Mouse (Mus musculus) left cerebral cortex, adult 2 months (tissue): Measurements from ENCODE around the gene Homez. TPM values are rescaled to one million over a fixed set of nuclear protein-coding genes. Genes with fewer than 3 reads are reported as not detected.

ENCODE experiments used
- DNase-seq, 2 experiments: peaks; one replicate each; pipeline ENCODE4 v3.0.0; 2021 to 2022; ENCODE audit warnings: low spot score in 2 of 2, mixed read lengths in 1 of 2; ENCODE audit errors: extremely low spot score in 1 of 2
- H3K27ac ChIP-seq: fragments of 200-600 bp; 2 replicates; pipeline ENCODE4 v1.8.1; 2022
- H3K4me3 ChIP-seq: fragments of 200-600 bp; 2 replicates; pipeline ENCODE4 v1.8.1; 2022
- CTCF ChIP-seq: fragments of 200-600 bp; IDR thresholded peaks from 2 replicates; pipeline ENCODE4 v1.8.1; 2022; ENCODE audit warnings: antibody characterized with exemption, mild to moderate bottlenecking, moderate library complexity
- intact Hi-C: fragments of 180-260 bp; cut with DNase I; formaldehyde crosslinking; loops from one replicate; pipeline ENCODE4 v1.15.1; 2025
- total RNA-seq, 2 experiments: library from RNA; stranded (reverse); gene quantifications; 2 replicates each; pipeline ENCODE4 v1.2.3; 2021

The Homez gene
- total RNA-seq, 2 experiments from 2014 or later: 19.4 to 20.8 TPM

DNA sequence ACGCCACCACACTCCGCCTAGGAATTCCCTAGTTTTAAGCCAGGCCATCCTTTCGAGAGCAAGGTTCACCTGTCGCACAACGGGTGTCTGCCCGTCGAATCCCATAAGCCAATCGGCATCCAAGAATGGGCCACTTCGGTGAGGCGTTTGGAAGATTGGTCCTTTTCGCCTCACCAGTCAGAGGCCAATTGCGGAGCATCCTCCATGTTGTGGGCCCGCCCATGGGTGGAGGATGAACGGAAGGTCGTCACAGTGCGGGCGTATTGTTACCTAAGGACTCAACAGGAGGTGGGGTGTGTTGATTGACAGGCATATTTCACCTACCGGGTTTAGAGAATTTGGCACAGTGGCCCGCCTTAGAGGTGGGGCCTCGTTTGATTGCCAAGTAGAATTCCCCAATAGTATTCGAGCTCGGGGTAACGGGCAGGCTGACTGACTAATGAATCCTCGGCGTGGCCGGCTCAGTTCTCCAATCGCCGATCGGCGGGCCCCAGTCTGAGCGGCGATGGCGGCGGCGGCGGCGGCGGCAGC, 23.0 kb upstream of the Homez start:
- peak overlapping the region; percentile 96 for H3K4me3 ChIP-seq
- DNase-seq: peak; percentile 97 to 98
- no peak for TF ChIP-seq CTCF
- intact Hi-C loops: loop anchor here (1.0 kb wide), 1 partner anchor 121 kb away; no protein-coding TSS in a partner anchor
- H3K27ac ChIP-seq: peak overlapping the region; percentile 91

DNA sequence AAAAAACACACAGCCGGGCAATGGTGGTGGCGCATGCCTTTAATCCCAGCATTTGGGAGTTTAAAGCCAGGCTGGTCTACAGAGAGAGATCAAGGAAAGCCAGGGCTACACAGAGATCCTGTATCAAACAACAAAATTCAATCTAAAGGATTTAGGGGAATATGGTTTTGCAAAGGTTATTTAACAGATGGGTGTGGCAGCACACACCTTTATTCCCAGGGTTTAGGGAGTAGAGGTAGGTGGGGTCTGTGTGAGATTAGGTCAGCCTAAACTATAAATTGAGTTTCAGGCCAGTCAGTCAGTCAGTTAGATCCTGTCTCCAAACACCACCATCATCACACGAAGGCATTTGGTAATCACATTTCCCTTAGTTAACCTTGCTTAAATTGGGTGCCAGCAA, 21.4 kb upstream of the Homez start, which contains the start of gene Pabpn1:
Pabpn1 (plus strand) TSS at position 301 of the 400 bp plus-strand sequence.
- intact Hi-C loops: no loop called here
- peak within 1 kb of the TSS; percentile 91 for H3K27ac ChIP-seq
- DNase-seq: no peak
- H3K4me3 ChIP-seq: peak within 1 kb of the TSS; percentile 39
- no peak for TF ChIP-seq CTCF

DNA sequence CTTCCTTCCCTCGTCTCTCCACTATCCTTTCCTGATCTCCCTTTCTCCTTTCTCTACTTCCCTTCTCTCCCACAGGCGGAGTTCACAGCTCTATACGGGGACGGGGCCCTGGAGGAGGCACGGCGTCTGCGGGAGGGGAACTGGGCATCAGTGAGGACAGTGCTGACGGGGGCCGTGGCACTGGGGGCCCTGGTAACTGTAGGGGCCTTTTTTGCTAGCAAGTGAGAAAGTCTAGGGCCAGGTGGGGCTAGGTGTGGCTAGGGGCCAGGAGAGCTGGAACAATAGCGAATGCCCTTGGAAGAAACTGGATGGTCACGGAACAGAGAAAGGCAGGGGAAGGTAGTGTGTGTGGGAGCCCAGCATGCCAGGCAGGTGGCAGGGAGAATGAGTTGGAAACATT, 14.5 kb upstream of the Homez start:
- no peak for DNase-seq
- intact Hi-C loops: loop anchor here (5.0 kb wide), 1 partner anchor 368 kb away; the partner anchor contains the start of gene Prmt5
- no peak for TF ChIP-seq CTCF
- Histone ChIP-seq H3K27ac (no peak overlapping the region), H3K4me3 (no peak overlapping the region)

DNA sequence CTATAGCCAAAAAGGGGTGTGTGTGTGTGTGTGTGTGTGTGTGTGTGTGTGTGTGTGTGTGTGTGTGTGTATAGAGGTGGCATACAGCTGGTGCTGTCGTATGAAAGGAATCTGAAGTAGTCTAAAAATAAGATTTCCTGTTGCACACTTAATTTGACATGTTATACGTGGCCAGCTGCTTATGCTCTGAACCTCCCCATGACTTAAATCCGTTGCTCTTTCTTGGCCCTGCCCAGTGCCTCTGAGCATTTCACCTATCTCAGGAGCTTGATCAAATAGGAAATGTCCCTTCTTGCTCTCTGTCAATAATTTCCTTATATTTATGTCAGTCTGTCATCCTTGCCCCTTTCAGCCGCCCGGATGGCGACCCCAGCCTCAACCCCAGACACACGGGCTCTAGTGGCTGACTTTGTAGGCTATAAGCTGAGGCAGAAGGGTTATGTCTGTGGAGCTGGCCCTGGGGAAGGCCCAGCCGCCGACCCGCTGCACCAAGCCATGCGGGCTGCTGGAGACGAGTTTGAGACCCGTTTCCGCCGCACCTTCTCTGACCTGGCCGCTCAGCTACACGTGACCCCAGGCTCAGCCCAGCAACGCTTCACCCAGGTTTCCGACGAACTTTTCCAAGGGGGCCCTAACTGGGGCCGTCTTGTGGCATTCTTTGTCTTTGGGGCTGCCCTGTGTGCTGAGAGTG, 13.4 kb upstream of the Homez start:
- DNase-seq: no peak
- Histone ChIP-seq H3K4me3 (peak overlapping the region; percentile 86), H3K27ac (peak overlapping the region; percentile 64; the same call in 1 of the 2 replicates)
- intact Hi-C loops: no loop called here
- no peak for TF ChIP-seq CTCF

DNA sequence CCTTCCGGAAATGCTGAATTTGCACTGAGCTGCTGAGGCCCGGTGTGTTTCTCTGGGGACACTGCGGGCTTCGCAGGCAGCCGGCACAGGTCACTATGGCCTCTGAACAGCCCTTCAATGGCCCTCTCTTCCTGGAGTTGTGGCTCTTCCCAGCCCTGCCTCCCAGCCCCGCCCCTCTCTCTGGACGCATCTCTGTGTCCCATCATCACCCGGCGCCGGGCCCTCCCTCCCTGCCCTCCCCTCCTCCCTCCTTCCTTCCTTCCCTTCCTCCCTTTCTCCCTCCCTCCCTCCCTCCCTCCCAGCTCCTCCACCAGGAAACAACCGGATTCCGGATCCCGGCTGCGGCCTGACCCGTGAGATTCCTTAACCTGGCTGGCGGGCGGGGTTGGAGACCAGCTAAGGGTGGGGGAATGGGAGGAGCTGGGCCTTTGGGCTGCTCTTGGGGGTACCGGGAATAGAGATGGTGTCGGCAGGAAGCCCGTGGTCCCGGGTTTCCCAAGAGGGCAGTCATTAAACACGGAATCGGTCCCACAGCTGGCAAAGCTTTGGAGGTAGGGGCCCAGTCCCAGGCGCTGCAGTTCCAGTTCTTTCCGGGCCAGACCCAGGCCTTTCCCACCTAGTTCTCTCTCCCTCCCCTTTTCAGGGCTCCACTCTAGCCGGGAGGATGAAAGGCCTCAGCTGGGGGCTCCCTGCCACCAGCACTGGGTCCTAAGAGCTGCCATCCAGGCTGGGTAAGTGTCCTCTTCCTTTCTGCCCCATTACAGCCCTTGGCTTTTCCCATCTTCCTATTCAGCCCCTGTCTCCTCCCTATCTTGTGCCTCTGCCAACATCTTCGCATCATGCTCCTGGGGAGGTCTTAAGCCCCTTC, 12.6 kb upstream of the Homez start, which contains the start of the genes Bcl2l2 and Gm20521:
Bcl2l2 (plus strand) TSS at position 224 of the 868 bp plus-strand sequence.
Gm20521 (plus strand) TSS at position 288 of the 868 bp plus-strand sequence.
- intact Hi-C loops: no loop called here
- no peak for TF ChIP-seq CTCF
- peak within 1 kb of the TSS; percentile 93 for H3K27ac ChIP-seq
- peak within 1 kb of the TSS; percentile 86 for H3K4me3 ChIP-seq
- DNase-seq: peak; percentile 74 to 75

DNA sequence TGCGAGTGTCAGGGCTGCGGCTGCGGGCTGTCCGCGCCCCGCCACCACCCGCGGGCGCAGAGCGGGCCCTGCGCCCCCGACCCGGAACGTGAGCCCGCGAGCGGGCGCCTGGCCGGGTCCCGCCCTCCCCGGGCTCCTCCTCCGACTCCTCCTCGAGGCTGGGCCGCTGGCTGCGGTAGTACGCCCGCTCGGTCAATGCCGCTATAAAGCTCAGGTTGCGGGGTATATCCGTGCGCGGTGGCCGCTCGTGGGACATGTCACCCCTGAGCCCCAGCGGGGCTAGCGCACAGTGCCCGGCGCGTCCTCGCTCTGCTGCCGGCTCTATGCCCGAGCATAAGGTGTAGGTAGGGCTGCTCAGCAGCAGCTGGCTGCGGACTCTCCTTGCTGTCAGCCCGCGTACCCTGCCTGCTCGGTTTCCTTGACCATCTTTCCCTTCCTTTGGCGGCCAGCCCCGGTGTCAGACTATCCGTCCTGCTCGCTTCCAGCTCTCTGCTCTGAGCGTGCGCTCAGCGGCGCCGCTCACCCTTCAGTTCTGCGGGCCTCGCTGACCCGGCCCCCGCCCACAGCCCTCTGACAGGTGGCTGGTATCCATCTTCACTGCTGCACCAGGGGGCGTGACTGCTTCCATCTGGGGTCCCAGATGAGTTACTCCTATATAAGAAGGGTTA, 6.4 kb upstream of the Homez start, which contains the start of gene Ppp1r3e:
Ppp1r3e (minus strand) TSS at position 503 of the 668 bp plus-strand sequence.
- no peak; the same call in 1 of the 2 replicates for TF ChIP-seq CTCF
- H3K4me3 ChIP-seq: peak within 1 kb of the TSS; percentile 96
- peak within 1 kb of the TSS; percentile 97 for H3K27ac ChIP-seq
- DNase-seq: peak; percentile 66 to 70
- intact Hi-C loops: no loop called here

DNA sequence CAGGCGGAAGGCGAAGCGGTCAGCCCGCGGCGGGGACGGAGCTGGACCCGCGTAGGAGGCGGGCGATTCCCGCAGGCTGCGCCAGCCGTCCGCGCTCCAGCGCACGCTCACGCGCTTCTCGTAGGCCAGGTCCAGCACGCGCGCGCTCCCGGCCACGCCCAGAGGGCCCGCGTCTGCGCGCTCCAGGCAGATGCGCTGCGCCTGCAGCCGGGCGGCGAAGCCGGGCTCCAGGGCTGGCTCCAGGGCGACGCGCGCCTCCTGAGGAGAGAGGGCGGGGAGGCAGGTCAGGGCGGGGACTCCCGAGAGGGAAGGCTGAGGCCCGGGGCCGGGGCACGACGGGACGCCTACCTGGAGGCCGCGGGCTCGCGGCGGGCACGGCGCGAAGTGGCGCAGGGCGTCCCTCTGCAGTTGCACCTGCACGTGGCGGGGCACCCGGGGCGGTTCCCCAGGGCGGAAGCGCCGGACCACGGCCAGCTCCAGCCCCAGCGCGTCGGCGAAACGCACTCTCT, 5.8 kb upstream of the Homez start:
- H3K27ac ChIP-seq: peak overlapping the region; percentile 97

DNA sequence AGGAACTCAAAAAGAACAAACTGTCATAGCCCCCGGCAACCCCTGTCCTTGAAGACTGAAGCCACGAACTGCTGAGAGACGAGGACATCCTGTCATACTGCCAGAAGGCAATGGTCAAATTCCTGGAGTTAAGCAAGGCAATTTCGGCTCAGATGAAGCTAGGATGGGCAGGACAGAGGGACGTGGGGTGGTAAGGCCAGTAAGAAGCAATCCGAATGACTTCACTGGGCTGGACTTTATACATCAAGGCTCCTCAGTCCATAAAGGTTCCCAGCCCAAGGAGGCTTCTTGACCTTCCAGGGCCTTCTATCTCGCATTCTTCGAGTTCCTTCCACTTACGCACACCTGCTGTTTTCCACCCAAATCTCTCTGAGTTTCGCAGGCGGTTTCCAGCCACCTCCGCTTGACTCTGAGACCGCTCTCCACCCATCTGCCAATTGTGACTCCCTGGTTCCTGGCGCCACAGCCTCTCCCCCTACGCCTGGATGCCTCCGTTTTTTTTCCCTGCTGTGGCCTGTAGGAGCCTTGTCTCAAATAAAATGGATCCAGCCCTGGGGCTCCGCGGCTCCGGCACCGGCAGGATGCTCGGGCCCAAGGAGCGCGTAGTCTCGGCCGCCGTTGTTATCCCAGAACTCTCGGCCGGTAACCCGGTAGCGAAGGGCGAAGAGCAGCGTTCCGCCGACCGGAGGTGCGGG, 5.2 kb upstream of the Homez start:
- intact Hi-C loops: no loop called here
- no peak for TF ChIP-seq CTCF
- DNase-seq: no peak
- peak overlapping the region; percentile 97 for H3K27ac ChIP-seq
- H3K4me3 ChIP-seq: peak overlapping the region; percentile 96

More for the DNA sequence above, 5.8 kb upstream of the Homez start:
- peak; percentile 91 to 92 for DNase-seq
- H3K4me3 ChIP-seq: peak overlapping the region; percentile 96
- TF ChIP-seq CTCF: no peak
- intact Hi-C loops: no loop called here

DNA sequence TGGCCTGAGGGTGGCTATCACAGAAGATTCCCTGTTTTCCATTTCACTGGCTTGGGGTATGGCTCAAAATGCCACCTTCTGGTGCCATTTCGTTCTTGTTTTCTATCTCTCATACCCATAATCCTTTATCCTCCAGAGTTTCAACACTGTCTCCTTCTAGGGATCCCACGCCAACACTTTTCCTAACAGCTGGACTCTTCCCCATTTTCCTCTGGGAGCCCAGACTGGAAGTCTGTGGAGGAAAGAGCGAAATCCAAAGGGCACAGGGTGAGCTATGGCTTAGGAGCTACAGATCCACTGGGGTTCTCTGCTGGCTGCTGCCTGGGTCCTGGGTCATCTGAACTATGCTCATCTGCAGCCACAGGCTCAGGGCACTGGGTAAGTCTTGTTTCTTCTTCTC, 3.4 kb upstream of the Homez start:
- Histone ChIP-seq H3K4me3 (no peak overlapping the region), H3K27ac (no peak overlapping the region)
- intact Hi-C loops: no loop called here
- no peak for TF ChIP-seq CTCF
- no peak for DNase-seq

DNA sequence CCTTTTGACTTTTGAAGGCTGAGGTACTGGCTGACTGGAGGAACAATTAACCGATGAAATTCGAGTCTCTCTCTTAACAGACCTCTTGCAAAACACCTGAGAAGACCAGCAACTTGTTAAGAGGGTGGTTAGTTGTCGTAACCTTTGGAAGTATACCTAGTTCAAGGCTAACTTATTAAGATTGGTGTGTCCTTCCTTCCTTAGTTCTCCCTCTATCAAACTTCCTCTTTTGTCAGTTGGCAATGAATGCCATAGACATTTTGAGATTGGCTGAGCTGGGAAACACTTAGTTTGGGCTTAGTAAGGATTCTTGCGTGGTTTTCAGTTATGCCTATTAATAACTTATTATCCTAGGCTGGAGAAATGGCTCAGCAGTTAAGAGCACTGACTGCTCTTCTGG, 2.7 kb downstream of the Homez start:
- intact Hi-C loops: no loop called here
- no peak for TF ChIP-seq CTCF
- DNase-seq: no peak
- H3K27ac ChIP-seq: no peak overlapping the region
- no peak overlapping the region for H3K4me3 ChIP-seq
